Mouse (Mus musculus) thymus, postnatal 25 days (tissue): Measurements from ENCODE around the gene Pet117.

Experiments used
- DNase-seq: peaks from one replicate; pipeline ENCODE4 v3.0.0; 2022

Pet117 gene

GRCm38 (mm10) chr2:144382624-144383138 lies 13.9 kb downstream of the Pet117 start:
- DNase-seq, result no peak

GRCm38 (mm10) chr2:144386296-144386695 lies 17.5 kb downstream of the Pet117 start:
- DNase-seq, result no peak

- no peak for DNase-seq
Observed at GRCm38 (mm10) chr2:144388416-144388815, 19.6 kb downstream of the Pet117 start.

GRCm38 (mm10) chr2:144399531-144399930 lies 30.7 kb downstream of the Pet117 start:
- DNase-seq, result no peak

GRCm38 (mm10) chr2:144400659-144401058 lies 31.9 kb downstream of the Pet117 start:
- DNase-seq, result no peak

- no peak for DNase-seq
Observed at GRCm38 (mm10) chr2:144409037-144409436, 40.2 kb downstream of the Pet117 start.

- no peak for DNase-seq
Observed at GRCm38 (mm10) chr2:144410603-144411002, 41.8 kb downstream of the Pet117 start.

GRCm38 (mm10) chr2:144414646-144415045 lies 45.9 kb downstream of the Pet117 start:
- DNase-seq, result no peak

- no peak for DNase-seq
Observed at GRCm38 (mm10) chr2:144416859-144417258, 48.1 kb downstream of the Pet117 start.

- no peak for DNase-seq
Observed at GRCm38 (mm10) chr2:144418062-144418461, 49.3 kb downstream of the Pet117 start.

GRCm38 (mm10) chr2:144422094-144422675 lies 53.4 kb downstream of the Pet117 start:
- no peak for DNase-seq
